Mouse (Mus musculus) limb, embryonic 14.5 days (tissue): ENCODE data around the gene Mrps15. TPM values are rescaled to one million over a fixed set of nuclear protein-coding genes. Genes with fewer than 3 reads are reported as not detected.
A peak's percentile ranks its signal among the peaks of the same experiment; 100 is the strongest.

Experiments used
- ATAC-seq: fragments of 200-750 bp; cut with Nextera tagmentation; 2 replicates; pipeline ENCODE4 v1.8.0; 2017; ENCODE audit warnings: low read depth, moderate number of reproducible peaks, moderate TSS enrichment; ENCODE audit not compliant: low FRiP score
- DNase-seq: peaks from one replicate; pipeline ENCODE4 v3.0.0-alpha.2; 2015; ENCODE audit warnings: low spot score
- H3K27ac ChIP-seq: fragments of 300-500 bp; sonication (generic); replicated peaks from 2 replicates; pipeline ENCODE4 v1.5.1; 2014; ENCODE audit warnings: low read depth, mild to moderate bottlenecking, low read length, moderate library complexity, mixed read lengths
- H3K27me3 ChIP-seq: fragments of 300-500 bp; sonication (generic); 2 replicates; pipeline ENCODE4 v1.6.1; 2014; ENCODE audit warnings: low read length, mixed read lengths; ENCODE audit not compliant: control insufficient read depth, insufficient read depth
- H3K36me3 ChIP-seq: fragments of 300-500 bp; sonication (generic); 2 replicates; pipeline ENCODE4 v1.6.1; 2014; ENCODE audit warnings: mild to moderate bottlenecking, low read length, moderate library complexity, mixed read lengths; ENCODE audit not compliant: control insufficient read depth, insufficient read depth
- H3K4me1 ChIP-seq: fragments of 300-500 bp; sonication (generic); 2 replicates; pipeline ENCODE4 v1.6.1; 2014; ENCODE audit warnings: antibody characterized with exemption, low read length, mixed read lengths; ENCODE audit not compliant: control insufficient read depth, insufficient read depth
- H3K4me2 ChIP-seq: fragments of 300-500 bp; sonication (generic); replicated peaks from 2 replicates; pipeline ENCODE4 v1.6.1; 2014; ENCODE audit warnings: low read depth, mild to moderate bottlenecking, low read length, moderate library complexity; ENCODE audit not compliant: severe bottlenecking
- H3K4me3 ChIP-seq: fragments of 300-500 bp; sonication (generic); replicated peaks from 2 replicates; pipeline ENCODE4 v1.5.1; 2014; ENCODE audit warnings: low read length
- H3K9ac ChIP-seq: fragments of 300-500 bp; sonication (generic); 2 replicates; pipeline ENCODE4 v1.6.1; 2014; ENCODE audit warnings: mild to moderate bottlenecking, low read depth, low read length, moderate library complexity; ENCODE audit not compliant: severe bottlenecking
- H3K9me3 ChIP-seq: fragments of 300-500 bp; sonication (generic); 2 replicates; pipeline ENCODE4 v1.6.1; 2016; ENCODE audit warnings: low read length; ENCODE audit not compliant: control insufficient read depth
- POLR2A ChIP-seq: fragments of 200-500 bp; IDR thresholded peaks from 2 replicates; pipeline ENCODE4 v1.8.0; 2012; ENCODE audit warnings: inconsistent platforms, mild to moderate bottlenecking, moderate library complexity, borderline replicate concordance; ENCODE audit not compliant: insufficient read depth, insufficient read length; ENCODE audit errors: extremely low read depth
- whole genome bisulfite sequencing: fragments of 180-500 bp; shearing (Covaris S2); extraction: QIAGEN DNeasy Blood & Tissue Kit; methylation state at CpG from one replicate; pipeline ENCODE4 v1.1.7; 2014; 5-methylcytosine and 5-hydroxymethylcytosine counted together
- polyA plus RNA-seq, 2 experiments: library from polyadenylated mRNA; depleted of rRNA in 1 of 2; stranded (reverse) in 1 of 2; unstranded in 1 of 2; fragments of >200 nt; fragmentation: Nextera tagmentation in 1 of 2; extraction: Ambion mirVana in 1 of 2; gene quantifications; 2 replicates each; pipeline versions ENCODE4 v1.2.1 to v1.2.3; 2012 to 2014

The Mrps15 gene
- polyA plus RNA-seq, 2 experiments = 83.5 to 140 TPM

DNA sequence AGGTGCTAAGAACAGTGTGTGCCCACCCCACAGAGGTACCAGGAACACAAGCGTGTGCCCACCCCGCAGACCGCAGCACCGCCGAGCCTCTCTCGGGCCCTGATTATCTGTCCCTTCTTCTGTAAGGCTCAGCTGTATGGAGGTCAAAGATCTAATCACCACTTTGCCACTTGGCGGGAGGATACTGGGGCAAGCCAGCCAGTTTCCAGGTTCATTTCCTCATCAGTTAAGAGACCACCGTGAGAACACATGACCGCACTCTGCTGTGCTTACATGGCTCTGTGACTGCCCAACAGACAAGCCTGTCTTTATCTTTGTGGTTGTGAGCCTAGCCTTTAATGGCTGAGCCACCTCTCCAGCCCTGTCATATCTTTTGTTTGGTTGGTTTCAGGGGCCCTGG lies 36.3 kb downstream of the Mrps15 start:
- no peaks in the 10 kb centered on the region for H3K9me3 ChIP-seq
- no peak for DNase-seq
- no peaks in the 10 kb centered on the region for H3K4me1 ChIP-seq
- no peak overlapping the region for H3K27ac ChIP-seq
- peaks cover 3% of the 10 kb centered on the region; the same call in 1 of the 2 replicates for H3K36me3 ChIP-seq
- TF ChIP-seq POLR2A = no peak
- no peak overlapping the region for H3K4me3 ChIP-seq
- H3K4me2 ChIP-seq = no peak overlapping the region
- no peaks in the 10 kb centered on the region for H3K27me3 ChIP-seq
- ATAC-seq = no peak
- no peak overlapping the region for H3K9ac ChIP-seq
- 93% methylated on average over 9 of the region's 9 CpGs for WGBS

GRCm38 (mm10) chr4:126084382-126084781 lies 37.7 kb downstream of the Mrps15 start:
- Histone ChIP-seq H3K4me1 (no peaks in the 10 kb centered on the region), H3K27ac (no peak overlapping the region), H3K27me3 (no peaks in the 10 kb centered on the region), H3K4me2 (no peak overlapping the region), H3K4me3 (no peak overlapping the region), H3K9ac (peak overlapping the region; percentile 16; the same call in 1 of the 2 replicates), H3K36me3 (peaks cover 3% of the 10 kb centered on the region; the same call in 1 of the 2 replicates), H3K9me3 (no peaks in the 10 kb centered on the region)
- WGBS = 58% methylated on average over 8 of the region's 8 CpGs
- no peak for TF ChIP-seq POLR2A
- ATAC-seq (no peak), DNase-seq (no peak)

- peaks cover 3% of the 10 kb centered on the region; the same call in 1 of the 2 replicates for H3K36me3 ChIP-seq
- peak; percentile 89 for DNase-seq
- no peak overlapping the region for H3K4me2 ChIP-seq
- WGBS = 28% methylated on average over 7 of the region's 7 CpGs
- no peaks in the 10 kb centered on the region for H3K9me3 ChIP-seq
- no peak for TF ChIP-seq POLR2A
- H3K9ac ChIP-seq = no peak overlapping the region
- H3K4me1 ChIP-seq = no peaks in the 10 kb centered on the region
- peak; percentile 85 for ATAC-seq
- H3K27ac ChIP-seq = no peak overlapping the region
- no peak overlapping the region for H3K4me3 ChIP-seq
- H3K27me3 ChIP-seq = no peaks in the 10 kb centered on the region
Measured at GRCm38 (mm10) chr4:126085996-126086576, 39.4 kb downstream of the Mrps15 start.

DNA sequence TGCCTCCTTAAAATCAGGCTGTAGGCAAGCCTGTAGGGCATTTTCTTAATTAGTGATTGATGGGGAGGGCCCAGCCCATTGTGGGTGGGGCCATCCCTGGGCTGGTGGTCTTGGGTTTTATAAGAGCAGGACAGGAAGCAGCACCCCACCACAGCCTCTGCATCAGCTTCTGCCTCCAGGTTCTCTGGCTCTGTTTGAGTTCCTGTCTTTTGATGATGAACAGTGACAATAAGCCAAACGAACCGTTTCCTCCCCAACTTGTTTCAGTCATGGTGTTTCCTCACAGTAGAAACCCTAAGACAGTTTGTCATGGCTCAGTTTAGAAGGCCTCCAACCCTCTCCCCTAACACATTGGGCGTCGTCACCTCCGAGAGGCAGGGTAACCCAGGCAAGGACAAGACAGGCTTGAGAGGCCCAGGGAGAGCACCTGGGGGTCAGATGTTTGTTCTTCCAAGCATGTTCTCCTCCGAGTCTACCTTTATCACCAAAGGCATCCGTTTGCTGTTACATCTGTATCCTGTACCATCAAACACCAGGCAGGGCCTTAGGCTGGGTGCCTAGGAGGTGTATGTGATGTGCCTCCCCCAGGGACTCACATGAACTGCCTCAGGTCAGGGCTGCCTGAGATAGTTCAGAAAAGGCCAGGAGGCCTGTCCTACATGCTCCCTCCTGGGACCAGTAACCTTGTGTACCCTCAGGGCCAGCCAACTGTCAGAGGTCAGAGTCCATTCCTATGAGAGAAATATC lies 43.5 kb downstream of the Mrps15 start:
- WGBS = 66% methylated on average over 7 of the region's 7 CpGs
- DNase-seq (no peak), ATAC-seq (no peak)
- Histone ChIP-seq H3K4me3 (no peak overlapping the region), H3K27ac (no peak overlapping the region), H3K4me2 (no peak overlapping the region), H3K9me3 (no peaks in the 10 kb centered on the region), H3K9ac (no peak overlapping the region), H3K36me3 (no peaks in the 10 kb centered on the region), H3K4me1 (no peaks in the 10 kb centered on the region), H3K27me3 (no peaks in the 10 kb centered on the region)
- TF ChIP-seq POLR2A = no peak

GRCm38 (mm10) chr4:126090848-126091124 lies 44.1 kb downstream of the Mrps15 start:
- Histone ChIP-seq H3K36me3 (no peaks in the 10 kb centered on the region), H3K9me3 (no peaks in the 10 kb centered on the region), H3K27ac (no peak overlapping the region), H3K27me3 (no peaks in the 10 kb centered on the region), H3K4me1 (no peaks in the 10 kb centered on the region), H3K9ac (no peak overlapping the region), H3K4me3 (no peak overlapping the region), H3K4me2 (no peak overlapping the region)
- no peak for ATAC-seq
- TF ChIP-seq POLR2A = no peak
- WGBS = 76% methylated on average over 4 of the region's 4 CpGs
- DNase-seq = no peak
